Mouse (Mus musculus) adrenal gland, postnatal 36 days (tissue): ENCODE measurements around the gene Gm14147. TPM values are rescaled to one million over a fixed set of nuclear protein-coding genes. Genes with fewer than 3 reads are reported as not detected.
"Not testable (repeated sequence)": the region's sequence is repeated elsewhere in the genome, so short reads cannot be mapped to it uniquely, and the experiment has no call there.

Source experiments
- DNase-seq, 2 experiments: peaks; one replicate each; pipeline ENCODE4 v3.0.0; 2021; ENCODE audit warnings: mixed read lengths in 1 of 2
- long read RNA-seq, 2 experiments: library from polyadenylated mRNA; stranded (forward); transcript quantifications; one replicate each; pipeline ENCODE4 v2.0.0; 2021; ENCODE audit warnings: borderline sequencing depth in 2 of 2
- total RNA-seq, 2 experiments: library from RNA; stranded (reverse); gene quantifications; 2 replicates each; pipeline ENCODE4 v1.2.3; 2021

The Gm14147 gene
- total RNA-seq: not detected
- long read RNA-seq, experiment 1: 0 reads
- long read RNA-seq, experiment 2: 0 reads

DNA sequence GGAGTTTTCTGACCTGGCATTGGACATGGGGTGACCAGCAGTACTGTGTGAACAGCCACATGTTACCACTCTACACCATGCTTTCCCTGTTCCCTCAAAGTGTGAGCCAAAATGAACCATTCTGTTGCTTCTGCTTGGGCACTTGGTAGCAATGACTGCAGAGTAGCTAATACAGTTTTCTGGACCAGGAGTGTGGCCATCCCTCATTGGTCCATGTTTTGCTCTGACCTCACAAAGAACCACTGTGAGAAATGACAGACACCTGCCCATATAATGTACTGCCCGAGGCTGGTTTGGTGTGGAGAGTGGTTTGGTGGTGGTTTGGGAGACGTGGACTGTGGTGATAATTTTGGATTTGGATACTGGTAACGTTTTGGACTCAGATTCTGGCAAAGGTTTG is at the start of gene Gm14147:
Gene Gm14147, plus strand, starts transcription at position 301 of the 400 bp plus-strand sequence.
- DNase-seq: not testable (repeated sequence)

DNA sequence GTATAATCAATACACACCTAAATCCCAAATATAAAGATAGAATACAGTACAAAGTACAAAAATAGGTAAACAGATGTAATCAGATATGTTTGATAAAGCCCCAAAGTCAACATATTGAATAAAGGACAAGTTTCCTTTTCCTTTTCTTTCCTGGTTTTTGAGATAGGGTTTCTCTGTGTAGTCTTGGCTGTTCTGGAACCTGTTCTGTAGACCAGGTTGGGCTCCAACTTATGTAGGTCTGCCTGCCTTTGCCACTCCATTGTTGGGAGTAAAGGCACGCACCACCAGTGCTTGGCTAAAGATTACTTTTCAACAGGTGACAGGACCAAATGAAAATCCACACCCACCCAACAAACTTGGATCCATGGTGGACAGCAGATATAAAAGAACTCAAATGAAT is 41.4 kb upstream of the Gm14147 start:
- no peak for DNase-seq

DNA sequence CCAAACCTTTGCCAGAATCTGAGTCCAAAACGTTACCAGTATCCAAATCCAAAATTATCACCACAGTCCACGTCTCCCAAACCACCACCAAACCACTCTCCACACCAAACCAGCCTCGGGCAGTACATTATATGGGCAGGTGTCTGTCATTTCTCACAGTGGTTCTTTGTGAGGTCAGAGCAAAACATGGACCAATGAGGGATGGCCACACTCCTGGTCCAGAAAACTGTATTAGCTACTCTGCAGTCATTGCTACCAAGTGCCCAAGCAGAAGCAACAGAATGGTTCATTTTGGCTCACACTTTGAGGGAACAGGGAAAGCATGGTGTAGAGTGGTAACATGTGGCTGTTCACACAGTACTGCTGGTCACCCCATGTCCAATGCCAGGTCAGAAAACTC is 5.8 kb upstream of the Gm14147 start, which contains the start of gene Gm14151:
Gene Gm14151, minus strand, starts transcription at position 101 of the 400 bp plus-strand sequence.
- DNase-seq: not testable (repeated sequence)

Other genes starting within 250 kb of the Gm14147 start
- 10 to 100 TPM; 67.0 to 72.7 TPM for gene Abhd12, start 193.5 kb upstream of the Gm14147 start, total RNA-seq
- 1 to 10 TPM; 3.5 to 3.9 TPM for gene Gins1, start 192.8 kb upstream of the Gm14147 start, total RNA-seq
- 10 to 100 TPM; 15.4 to 24.7 TPM for gene Ninl, start 58.9 kb upstream of the Gm14147 start, total RNA-seq
- 10 to 100 TPM in 1 of 2 experiments, 1 to 10 TPM in 1; 8.7 to 11.1 TPM for gene Nanp, start 58.8 kb upstream of the Gm14147 start, total RNA-seq
- not detected for gene Gm14151, start 5.9 kb upstream of the Gm14147 start, total RNA-seq